Mouse (Mus musculus) c-Kit-positive CD71-positive TER-119-positive erythroid progenitor cells, embryonic 14.5 days (primary cell): ENCODE measurements at regions not wholly inside any gene's neighbourhood (a gene's known extent, or its start where the extent isn't known, plus 50 kb on each side); places are given as distances from the start of the nearest gene placed in this dataset.
"Not testable (repeated sequence)": the region's sequence is repeated elsewhere in the genome, so short reads cannot be mapped to it uniquely, and the experiment has no call there.

ENCODE experiments used
- DNase-seq: peaks from one replicate; pipeline ENCODE4 v3.0.0-alpha.2; 2013; ENCODE audit warnings: low spot score

GRCm38 (mm10) chr1:23316288-23316687 lies 81.3 kb downstream of the Ogfrl1 start:
- DNase-seq = not testable (repeated sequence)

- not testable (repeated sequence) for DNase-seq
Measured at GRCm38 (mm10) chr1:23314863-23315262, 82.7 kb downstream of the Ogfrl1 start.

- no peak for DNase-seq
Measured at GRCm38 (mm10) chr1:23292718-23293117, 104.9 kb downstream of the Ogfrl1 start.

GRCm38 (mm10) chr1:23286741-23287140 lies 110.8 kb downstream of the Ogfrl1 start:
- no peak for DNase-seq

- DNase-seq = no peak
Measured at GRCm38 (mm10) chr1:23282870-23283219, 114.7 kb downstream of the Ogfrl1 start.

- peak; percentile 86 for DNase-seq
Measured at GRCm38 (mm10) chr1:23282215-23282869, 115.2 kb downstream of the Ogfrl1 start.

- no peak for DNase-seq
Measured at GRCm38 (mm10) chr1:23279827-23280226, 117.7 kb downstream of the Ogfrl1 start.

- no peak for DNase-seq
Measured at GRCm38 (mm10) chr1:23272077-23272476, 125.5 kb downstream of the Ogfrl1 start.

GRCm38 (mm10) chr1:23270910-23271822 lies 126.4 kb downstream of the Ogfrl1 start:
- no peak for DNase-seq

GRCm38 (mm10) chr1:23268062-23268461 lies 129.5 kb downstream of the Ogfrl1 start:
- DNase-seq = no peak

GRCm38 (mm10) chr1:23265556-23266232 lies 131.9 kb downstream of the Ogfrl1 start:
- no peak for DNase-seq

- DNase-seq = no peak
Measured at GRCm38 (mm10) chr1:23264251-23264650, 133.3 kb downstream of the Ogfrl1 start.

GRCm38 (mm10) chr1:23263798-23264197 lies 133.8 kb downstream of the Ogfrl1 start:
- no peak for DNase-seq

GRCm38 (mm10) chr1:23261652-23262051 lies 135.9 kb downstream of the Ogfrl1 start:
- DNase-seq = no peak

- DNase-seq = no peak
Measured at GRCm38 (mm10) chr1:23257306-23257895, 140.2 kb downstream of the Ogfrl1 start.

GRCm38 (mm10) chr1:23256630-23257001 lies 141.0 kb downstream of the Ogfrl1 start:
- peak; percentile 55 for DNase-seq

- DNase-seq = peak; percentile 97
Measured at GRCm38 (mm10) chr1:23255925-23256629, 141.5 kb downstream of the Ogfrl1 start.

GRCm38 (mm10) chr1:23254235-23254634 lies 143.3 kb downstream of the Ogfrl1 start:
- no peak for DNase-seq

GRCm38 (mm10) chr1:23231522-23231921 lies 129.5 kb upstream of the 4933415F23Rik start:
- DNase-seq = no peak

- peak; percentile 13 for DNase-seq
Measured at GRCm38 (mm10) chr1:23228478-23228877, 126.4 kb upstream of the 4933415F23Rik start.

GRCm38 (mm10) chr1:23214462-23215158 lies 112.6 kb upstream of the 4933415F23Rik start:
- DNase-seq = no peak
